In the genomic region with DNA sequence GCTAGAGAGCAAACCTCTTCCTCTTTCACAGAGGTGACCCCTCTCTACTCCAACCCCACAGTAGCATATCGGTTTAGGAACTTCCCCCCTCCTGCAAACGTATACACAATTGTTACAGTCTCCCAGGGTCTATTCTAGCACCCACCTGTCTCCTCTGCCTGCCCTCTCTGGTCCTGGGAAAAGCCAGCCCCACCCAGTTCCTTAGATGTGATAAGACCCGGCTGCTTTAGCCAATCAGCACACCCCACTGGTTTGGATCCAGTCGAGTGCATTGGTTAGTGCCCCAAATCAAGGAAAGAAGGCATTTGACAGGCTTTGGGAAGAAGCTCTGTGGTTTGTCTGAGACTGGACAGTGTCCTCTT, we compare ENCODE assay signal across 12 mouse cellular contexts. TPM values are rescaled to one million over a fixed set of nuclear protein-coding genes. Genes with fewer than 3 reads are reported as not detected.
A peak's percentile ranks its signal among the peaks of the same experiment; 100 is the strongest.
DNase-seq lines count a peak whose midpoint lies in the region; ATAC-seq and TF ChIP-seq lines count a peak whose summit lies in the region.
"Had no signal": no experiment of that assay in that cellular context is flagged by ENCODE, and none has a peak within 500 bp of the region (broad histone marks: within the 10 kb centered on the region; RNA-seq: fewer than 3 reads in every experiment).

No protein-coding gene starts in this region.

- TF ChIP-seq CTCF in lung, embryonic 14.5 days (IDR thresholded peaks at IDR 0.05; ENCODE audit: low read depth), result no peak
- TF ChIP-seq CTCF in bone marrow macrophage, adult 2 months (IDR thresholded peaks at IDR 0.05; ENCODE audit: low read depth, low read length), result no peak
- no peak for TF ChIP-seq CTCF in olfactory bulb, adult 2 months (IDR thresholded peaks at IDR 0.05; ENCODE audit: insufficient read depth, low read depth, low read length)

- intact Hi-C loops in heart, postnatal 10 days (cut with DNase I), result loop anchor here (5.0 kb wide), 1 partner anchor 168 kb away; no protein-coding TSS in a partner anchor

- H3K4me3 ChIP-seq in lung, embryonic 14.5 days (ENCODE audit: low read depth, low read length), result no peak overlapping the region
- H3K4me3 ChIP-seq in bone marrow macrophage, adult 2 months (ENCODE audit: insufficient read depth, low read length), result no peak overlapping the region
- H3K4me3 ChIP-seq in intestine, embryonic 14.5 days (ENCODE audit: low read depth, low read length), result no peak overlapping the region
- H3K4me3 ChIP-seq in olfactory bulb, adult 2 months (ENCODE audit: insufficient read depth, low read depth, low read length), result peak overlapping the region; percentile 50
- H3K4me3 ChIP-seq: gastrocnemius, adult 2 months had no signal

- DNase-seq in lung, embryonic 14.5 days, result no peak
- DNase-seq in lung, postnatal 25 days (ENCODE audit: low spot score), result no peak
- DNase-seq in intestine, embryonic 14.5 days (ENCODE audit: low spot score), result no peak
- no peak for DNase-seq in cerebellum, adult 9-11 months
- no peak for DNase-seq in heart, postnatal 10 days
- DNase-seq: layer of hippocampus, adult 9-11 months; spleen, adult 18-20 months; thymus, postnatal 14 days had no signal

- no peak for TF ChIP-seq POLR2A in bone marrow macrophage, adult 2 months (IDR thresholded peaks at IDR 0.05; ENCODE audit: borderline replicate concordance, low read depth, low read length)
- no peak for TF ChIP-seq POLR2A in olfactory bulb, adult 2 months (IDR thresholded peaks at IDR 0.05; ENCODE audit: insufficient read depth, low read depth, low read length)

- no peaks in the 10 kb centered on the region for H3K9me3 ChIP-seq in lung, embryonic 14.5 days (ENCODE audit: low read depth, low read length)
- H3K9me3 ChIP-seq in intestine, embryonic 14.5 days (ENCODE audit: control insufficient read depth, low read length), result no peaks in the 10 kb centered on the region
- H3K9me3 ChIP-seq: midbrain, embryonic 12.5 days had no signal

- WGBS in lung, embryonic 14.5 days, result 10% methylated on average over 4 of the region's 4 CpGs
- 16% methylated on average over 4 of the region's 4 CpGs for WGBS in intestine, embryonic 14.5 days
- 39% methylated on average over 4 of the region's 4 CpGs for WGBS in olfactory bulb, adult 2 months

- H3K4me2 ChIP-seq in lung, embryonic 14.5 days, result no peak overlapping the region
- no peak overlapping the region for H3K4me2 ChIP-seq in intestine, embryonic 14.5 days (ENCODE audit: low read length)

- no peak overlapping the region for H3K9ac ChIP-seq in lung, embryonic 14.5 days
- no peak overlapping the region for H3K9ac ChIP-seq in intestine, embryonic 14.5 days (ENCODE audit: low read length)

- peaks cover 4% of the 10 kb centered on the region; the same call in 1 of the 2 replicates for H3K4me1 ChIP-seq in lung, embryonic 14.5 days (ENCODE audit: insufficient read depth)
- H3K4me1 ChIP-seq in bone marrow macrophage, adult 2 months (ENCODE audit: control insufficient read depth, insufficient read depth, low read length), result peaks cover 45% of the 10 kb centered on the region
- no peaks in the 10 kb centered on the region for H3K4me1 ChIP-seq in intestine, embryonic 14.5 days (replicated peaks; ENCODE audit: control insufficient read depth, insufficient read depth, low read length)
- H3K4me1 ChIP-seq in olfactory bulb, adult 2 months (ENCODE audit: control insufficient read depth, insufficient read depth, low read length), result peaks cover 34% of the 10 kb centered on the region

- no peak overlapping the region for H3K27ac ChIP-seq in lung, embryonic 14.5 days (ENCODE audit: low read depth)
- H3K27ac ChIP-seq in bone marrow macrophage, adult 2 months (ENCODE audit: insufficient read depth, low read depth, low read length), result peak overlapping the region; percentile 42
- no peak overlapping the region for H3K27ac ChIP-seq in intestine, embryonic 14.5 days (ENCODE audit: low read depth)
- peak overlapping the region; percentile 96 for H3K27ac ChIP-seq in olfactory bulb, adult 2 months (ENCODE audit: insufficient read depth, low read depth, low read length)
- H3K27ac ChIP-seq: gastrocnemius, adult 2 months; midbrain, embryonic 12.5 days had no signal

- ATAC-seq in lung, embryonic 14.5 days (ENCODE audit: insufficient read depth), result peak; percentile 37; the same call in 1 of the 2 replicates
- peak; percentile 59; the same call in 1 of the 2 replicates for ATAC-seq in intestine, embryonic 14.5 days (replicated peaks; ENCODE audit: low FRiP score, low TSS enrichment, low read depth)

- H3K27me3 ChIP-seq in lung, embryonic 14.5 days (ENCODE audit: insufficient read depth, low read length), result no peaks in the 10 kb centered on the region
- no peaks in the 10 kb centered on the region for H3K27me3 ChIP-seq in intestine, embryonic 14.5 days (replicated peaks; ENCODE audit: control insufficient read depth, insufficient read depth, low read length)

- no peaks in the 10 kb centered on the region for H3K36me3 ChIP-seq in lung, embryonic 14.5 days (ENCODE audit: insufficient read depth)
- no peaks in the 10 kb centered on the region for H3K36me3 ChIP-seq in intestine, embryonic 14.5 days (ENCODE audit: control insufficient read depth, insufficient read depth, low read length)
- H3K36me3 ChIP-seq: midbrain, embryonic 12.5 days had no signal

RNA-seq across cellular contexts. Expression of a gene that starts 0.9 kb away (rescaled TPM):
- polyA plus RNA-seq in lung, embryonic 14.5 days (2014; fragmentation: Nextera tagmentation; extraction: Ambion mirVana), result 6.7 and 8.4 TPM in 2 replicates
- 39.5 and 39.6 TPM in 2 replicates for polyA plus RNA-seq in bone marrow macrophage, adult 2 months (2012; ENCODE audit: insufficient read depth, insufficient read length, missing spikeins)
- 5.3 TPM in 2 replicates for polyA plus RNA-seq in intestine, embryonic 14.5 days (2014; fragmentation: Nextera tagmentation; extraction: Ambion mirVana)
- not detected in 2 replicates for polyA plus RNA-seq in olfactory bulb, adult 2 months (2012; ENCODE audit: insufficient read depth, insufficient read length, low replicate concordance, missing spikeins)
- 1 to 10 TPM; 1.4 TPM for total RNA-seq in heart, postnatal 10 days (2021)

RNA-seq across cellular contexts. Expression of a gene that starts 29.4 kb away (rescaled TPM):
- 0.27 and 0.57 TPM in 2 replicates for polyA plus RNA-seq in lung, embryonic 14.5 days (2014; fragmentation: Nextera tagmentation; extraction: Ambion mirVana)
- polyA plus RNA-seq in bone marrow macrophage, adult 2 months (2012; ENCODE audit: insufficient read depth, insufficient read length, missing spikeins), result 39.7 and 40.3 TPM in 2 replicates
- polyA plus RNA-seq in intestine, embryonic 14.5 days (2014; fragmentation: Nextera tagmentation; extraction: Ambion mirVana), result 0.30 and 0.81 TPM in 2 replicates
- polyA plus RNA-seq in olfactory bulb, adult 2 months (2012; ENCODE audit: insufficient read depth, insufficient read length, low replicate concordance, missing spikeins), result not detected in 2 replicates
- 1 to 10 TPM; 1.5 to 2.1 TPM for total RNA-seq in heart, postnatal 10 days (2021)

Comparison
In these comparisons a context has a peak if more than half of its experiments do, and no peak if none do; other contexts are left out.
1. H3K27ac ChIP-seq: peak in bone marrow macrophage, adult 2 months (single experiment) and olfactory bulb, adult 2 months (single experiment); none in lung, embryonic 14.5 days (single experiment) and intestine, embryonic 14.5 days (single experiment).